Mouse (Mus musculus): Measurements from ENCODE around the gene Mfap4. TPM values are rescaled to one million over a fixed set of nuclear protein-coding genes. Genes with fewer than 3 reads are reported as not detected.

Gene Mfap4
- total RNA-seq (2015; ENCODE audit: low replicate concordance) (not detected in 2 replicates), total RNA-seq (2017; ENCODE audit: low replicate concordance) (not detected in 2 replicates)

GRCm38 (mm10) chr11:61484613-61485540 lies at the start of gene Mfap4:
Mfap4 (plus strand) TSS chr11:61485431.
- ATAC-seq (replicated peaks; ENCODE audit: low FRiP score, poor library complexity, severe bottlenecking) = no peak

- ATAC-seq (replicated peaks; ENCODE audit: low FRiP score, poor library complexity, severe bottlenecking) = no peak
These were observed 48.9 kb upstream of the Mfap4 start for GRCm38 (mm10) chr11:61436298-61436697.

- ATAC-seq (replicated peaks; ENCODE audit: low FRiP score, poor library complexity, severe bottlenecking) = no peak
These were observed 46.1 kb upstream of the Mfap4 start for GRCm38 (mm10) chr11:61439170-61439569.

- no peak for ATAC-seq (replicated peaks; ENCODE audit: low FRiP score, poor library complexity, severe bottlenecking)
These were observed 44.8 kb upstream of the Mfap4 start for GRCm38 (mm10) chr11:61440416-61440815.

GRCm38 (mm10) chr11:61441670-61442069 lies 43.6 kb upstream of the Mfap4 start:
- no peak for ATAC-seq (replicated peaks; ENCODE audit: low FRiP score, poor library complexity, severe bottlenecking)

GRCm38 (mm10) chr11:61443807-61444206 lies 41.4 kb upstream of the Mfap4 start:
- no peak for ATAC-seq (replicated peaks; ENCODE audit: low FRiP score, poor library complexity, severe bottlenecking)

- no peak for ATAC-seq (replicated peaks; ENCODE audit: low FRiP score, poor library complexity, severe bottlenecking)
These were observed 37.9 kb upstream of the Mfap4 start for GRCm38 (mm10) chr11:61447296-61447695.

GRCm38 (mm10) chr11:61448041-61448440 lies 37.2 kb upstream of the Mfap4 start:
- no peak for ATAC-seq (replicated peaks; ENCODE audit: low FRiP score, poor library complexity, severe bottlenecking)

- no peak for ATAC-seq (replicated peaks; ENCODE audit: low FRiP score, poor library complexity, severe bottlenecking)
These were observed 36.5 kb upstream of the Mfap4 start for GRCm38 (mm10) chr11:61448599-61449225.

- no peak for ATAC-seq (replicated peaks; ENCODE audit: low FRiP score, poor library complexity, severe bottlenecking)
These were observed 35.5 kb upstream of the Mfap4 start for GRCm38 (mm10) chr11:61449499-61450292.

GRCm38 (mm10) chr11:61464071-61464470 lies 21.2 kb upstream of the Mfap4 start:
- ATAC-seq (replicated peaks; ENCODE audit: low FRiP score, poor library complexity, severe bottlenecking) = no peak

- ATAC-seq (replicated peaks; ENCODE audit: low FRiP score, poor library complexity, severe bottlenecking) = no peak
These were observed 19.8 kb upstream of the Mfap4 start for GRCm38 (mm10) chr11:61465422-61465821.

- no peak for ATAC-seq (replicated peaks; ENCODE audit: low FRiP score, poor library complexity, severe bottlenecking)
These were observed 16.7 kb upstream of the Mfap4 start for GRCm38 (mm10) chr11:61468534-61468933.

GRCm38 (mm10) chr11:61469317-61469917 lies 15.8 kb upstream of the Mfap4 start:
- no peak for ATAC-seq (replicated peaks; ENCODE audit: low FRiP score, poor library complexity, severe bottlenecking)

- no peak for ATAC-seq (replicated peaks; ENCODE audit: low FRiP score, poor library complexity, severe bottlenecking)
These were observed 14.4 kb upstream of the Mfap4 start for GRCm38 (mm10) chr11:61470880-61471279.

- no peak for ATAC-seq (replicated peaks; ENCODE audit: low FRiP score, poor library complexity, severe bottlenecking)
These were observed 11.6 kb upstream of the Mfap4 start for GRCm38 (mm10) chr11:61473630-61474029.

GRCm38 (mm10) chr11:61476786-61477382 lies 8.3 kb upstream of the Mfap4 start:
- ATAC-seq (replicated peaks; ENCODE audit: low FRiP score, poor library complexity, severe bottlenecking) = no peak

GRCm38 (mm10) chr11:61477566-61478508 lies 7.4 kb upstream of the Mfap4 start:
- ATAC-seq (replicated peaks; ENCODE audit: low FRiP score, poor library complexity, severe bottlenecking) = no peak

Measured in erythroblast, adult 5-6 weeks (primary cell).